Mouse (Mus musculus) forebrain, embryonic 11.5 days (tissue): Measurements from ENCODE around the gene Wsb1. TPM values are rescaled to one million over a fixed set of nuclear protein-coding genes. Genes with fewer than 3 reads are reported as not detected.

Experiments
- ATAC-seq: fragments of 200-750 bp; cut with Nextera tagmentation; replicated peaks from 2 replicates; pipeline ENCODE4 v1.8.0; 2017; ENCODE audit warnings: moderate TSS enrichment; ENCODE audit not compliant: low FRiP score
- DNase-seq: peaks from one replicate; pipeline ENCODE4 v3.0.0-alpha.2; 2017; ENCODE audit warnings: low spot score
- H3K27ac ChIP-seq: fragments of 300-500 bp; sonication (generic); 2 replicates; pipeline ENCODE4 v1.5.1; 2014; ENCODE audit warnings: low read depth, low read length
- H3K27me3 ChIP-seq: fragments of 300-500 bp; sonication (generic); 2 replicates; pipeline ENCODE4 v1.6.1; 2014; ENCODE audit warnings: mild to moderate bottlenecking, low read length, mixed read lengths; ENCODE audit not compliant: control insufficient read depth, insufficient read depth
- H3K36me3 ChIP-seq: fragments of 300-500 bp; sonication (generic); 2 replicates; pipeline ENCODE4 v1.6.1; 2014; ENCODE audit warnings: mild to moderate bottlenecking, low read length, moderate library complexity, mixed read lengths; ENCODE audit not compliant: control insufficient read depth, insufficient read depth
- H3K4me1 ChIP-seq: fragments of 300-500 bp; sonication (generic); replicated peaks from 2 replicates; pipeline ENCODE4 v1.6.1; 2014; ENCODE audit warnings: low read length, mixed read lengths; ENCODE audit not compliant: control insufficient read depth, insufficient read depth
- H3K4me2 ChIP-seq: fragments of 300-500 bp; sonication (generic); 2 replicates; pipeline ENCODE4 v1.6.1; 2014; ENCODE audit warnings: low read depth, mild to moderate bottlenecking, low read length, moderate library complexity, mixed read lengths; ENCODE audit not compliant: severe bottlenecking
- H3K4me3 ChIP-seq: fragments of 300-500 bp; sonication (generic); 2 replicates; pipeline ENCODE4 v1.5.1; 2014; ENCODE audit warnings: low read depth, low read length
- H3K9ac ChIP-seq: fragments of 300-500 bp; sonication (generic); 2 replicates; pipeline ENCODE4 v1.6.1; 2014; ENCODE audit warnings: low read length
- H3K9me3 ChIP-seq: fragments of 300-500 bp; sonication (generic); 2 replicates; pipeline ENCODE4 v1.6.1; 2016; ENCODE audit warnings: low read length, mixed read lengths; ENCODE audit not compliant: control insufficient read depth
- WGBS: fragments of 180-500 bp; shearing (Covaris S2); extraction: QIAGEN DNeasy Blood & Tissue Kit; methylation state at CpG from one replicate; pipeline ENCODE4 v1.1.7; 2014; 5-methylcytosine and 5-hydroxymethylcytosine counted together
- polyA plus RNA-seq: library from polyadenylated mRNA; unstranded; fragments of >200 nt; fragmentation: Nextera tagmentation; extraction: Ambion mirVana; gene quantifications from 2 replicates; pipeline ENCODE4 v1.2.1, GENCODE M21; 2014

Wsb1 gene
- polyA plus RNA-seq, 1 experiment from 2014 or later: 371 TPM

DNA sequence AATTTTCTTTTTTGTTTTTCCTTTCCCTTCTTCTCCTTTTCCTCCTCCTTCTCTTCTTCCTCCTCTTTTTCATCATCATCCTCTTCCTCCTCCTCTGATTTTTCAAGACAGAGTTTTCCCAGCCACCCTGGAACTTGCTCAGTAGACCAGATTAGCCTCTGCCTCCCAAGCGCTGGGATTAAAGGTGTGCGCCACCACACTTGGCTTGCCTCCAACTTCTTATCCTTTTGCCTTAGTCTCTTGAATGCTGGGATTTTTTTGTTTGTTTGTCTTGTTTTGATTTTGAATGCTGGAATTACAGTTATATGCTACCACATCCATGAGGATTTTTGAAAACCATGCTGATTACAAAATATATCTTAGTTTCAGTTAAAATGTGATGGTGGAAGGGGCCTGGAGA lies 26.4 kb downstream of the Wsb1 start:
- Histone ChIP-seq H3K9ac (no peak overlapping the region), H3K4me2 (no peak overlapping the region), H3K27ac (no peak overlapping the region), H3K4me3 (no peak overlapping the region), H3K9me3 (no peaks in the 10 kb centered on the region), H3K36me3 (no peaks in the 10 kb centered on the region), H3K4me1 (peaks cover 2% of the 10 kb centered on the region; the same call in 1 of the 2 replicates), H3K27me3 (no peaks in the 10 kb centered on the region)
- WGBS: 88% methylated on average over 2 of the region's 2 CpGs
- DNase-seq (no peak), ATAC-seq (no peak)

DNA sequence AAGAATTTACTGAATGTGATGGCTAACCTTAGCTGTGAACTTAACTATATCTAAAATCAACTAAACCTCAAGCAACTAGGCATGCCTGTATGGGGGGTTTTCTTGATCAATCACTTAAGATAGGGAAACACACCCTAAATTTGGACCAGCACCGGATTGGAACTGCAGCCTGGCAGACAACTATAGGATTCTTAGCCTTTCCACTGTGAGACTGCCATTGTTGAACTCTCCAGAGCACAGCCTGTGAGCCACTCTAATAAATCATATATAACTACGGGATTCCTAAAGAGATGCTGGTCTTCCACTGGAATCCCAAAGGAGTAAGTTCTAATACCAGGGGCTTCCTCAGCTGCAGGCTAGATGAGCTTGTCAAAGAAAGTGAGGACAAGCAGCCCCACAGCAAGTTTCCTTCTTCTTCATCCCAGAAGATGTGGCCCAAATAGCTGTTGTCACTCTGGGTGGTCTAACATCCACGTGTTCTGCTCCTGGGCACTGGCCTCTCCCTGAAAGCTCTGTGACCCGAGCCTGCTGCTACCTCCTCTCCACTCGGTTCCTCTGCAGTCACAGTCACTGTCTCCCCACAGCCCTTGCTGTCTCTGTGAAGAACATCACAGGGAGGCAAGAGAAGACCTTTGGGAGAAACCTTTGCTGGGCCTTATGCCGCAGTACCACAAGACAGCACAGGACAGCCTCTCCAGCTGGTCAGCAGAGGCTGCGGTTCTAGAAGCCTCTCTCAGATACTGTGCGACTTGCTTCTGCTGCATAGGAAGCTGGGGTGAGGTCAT lies 28.9 kb downstream of the Wsb1 start:
- 76% methylated on average over 8 of the region's 8 CpGs for WGBS

GRCm38 (mm10) chr11:79224562-79225280 lies 29.8 kb downstream of the Wsb1 start:
- peaks cover 2% of the 10 kb centered on the region; the same call in 1 of the 2 replicates for H3K4me1 ChIP-seq
- no peak overlapping the region; the same call in 1 of the 2 replicates for H3K9ac ChIP-seq
- ATAC-seq (no peak), DNase-seq (peak; percentile 93)
- WGBS: 43% methylated on average over 18 of the region's 18 CpGs
- no peaks in the 10 kb centered on the region for H3K27me3 ChIP-seq
- H3K27ac ChIP-seq: no peak overlapping the region
- H3K4me2 ChIP-seq: no peak overlapping the region
- H3K9me3 ChIP-seq: no peaks in the 10 kb centered on the region
- H3K4me3 ChIP-seq: no peak overlapping the region
- H3K36me3 ChIP-seq: no peaks in the 10 kb centered on the region

More for the DNA sequence above, 28.9 kb downstream of the Wsb1 start:
- ATAC-seq (no peak), DNase-seq (peak; percentile 47)
- no peaks in the 10 kb centered on the region for H3K9me3 ChIP-seq
- H3K4me2 ChIP-seq: no peak overlapping the region
- H3K9ac ChIP-seq: no peak overlapping the region
- no peak overlapping the region for H3K27ac ChIP-seq
- peaks cover 2% of the 10 kb centered on the region; the same call in 1 of the 2 replicates for H3K4me1 ChIP-seq
- no peaks in the 10 kb centered on the region for H3K27me3 ChIP-seq
- H3K36me3 ChIP-seq: no peaks in the 10 kb centered on the region
- no peak overlapping the region for H3K4me3 ChIP-seq

DNA sequence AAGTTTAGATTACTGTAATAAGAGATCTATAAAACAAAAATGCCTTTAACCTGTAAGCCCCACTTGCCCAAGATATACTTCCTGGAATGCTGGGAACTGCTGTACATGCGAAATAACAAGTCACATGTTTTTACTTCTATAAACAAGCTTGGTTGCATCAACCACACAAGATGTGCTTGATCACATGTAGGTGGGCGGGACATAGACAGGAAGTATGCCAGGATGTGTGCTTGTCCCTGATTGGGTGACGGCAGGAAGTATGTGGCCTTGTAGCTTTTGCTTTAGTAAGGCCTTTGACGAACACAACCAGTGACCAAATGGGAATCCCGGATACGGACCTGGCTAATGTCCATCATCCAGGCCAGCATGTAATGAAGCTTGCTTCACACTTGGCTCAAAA lies 31.1 kb downstream of the Wsb1 start:
- 91% methylated on average over 6 of the region's 6 CpGs for WGBS

GRCm38 (mm10) chr11:79222661-79223060 lies 31.8 kb downstream of the Wsb1 start:
- no peak overlapping the region for H3K27ac ChIP-seq
- H3K4me3 ChIP-seq: no peak overlapping the region
- H3K9ac ChIP-seq: no peak overlapping the region
- H3K4me2 ChIP-seq: no peak overlapping the region
- ATAC-seq (no peak), DNase-seq (peak; percentile 42)
- H3K36me3 ChIP-seq: no peaks in the 10 kb centered on the region
- no peaks in the 10 kb centered on the region for H3K9me3 ChIP-seq
- H3K27me3 ChIP-seq: no peaks in the 10 kb centered on the region
- H3K4me1 ChIP-seq: peaks cover 2% of the 10 kb centered on the region; the same call in 1 of the 2 replicates
- WGBS: 91% methylated on average over 6 of the region's 6 CpGs

More for the DNA sequence above, 31.1 kb downstream of the Wsb1 start:
- H3K9me3 ChIP-seq: no peaks in the 10 kb centered on the region
- ATAC-seq (no peak), DNase-seq (peak; percentile 45)
- no peaks in the 10 kb centered on the region for H3K36me3 ChIP-seq
- H3K9ac ChIP-seq: no peak overlapping the region
- H3K4me2 ChIP-seq: no peak overlapping the region
- H3K27ac ChIP-seq: no peak overlapping the region
- no peaks in the 10 kb centered on the region for H3K27me3 ChIP-seq
- no peak overlapping the region for H3K4me3 ChIP-seq
- H3K4me1 ChIP-seq: peaks cover 2% of the 10 kb centered on the region; the same call in 1 of the 2 replicates

GRCm38 (mm10) chr11:79221641-79222040 lies 32.8 kb downstream of the Wsb1 start:
- peaks cover 2% of the 10 kb centered on the region; the same call in 1 of the 2 replicates for H3K4me1 ChIP-seq
- 79% methylated on average over 5 of the region's 5 CpGs for WGBS
- ATAC-seq (no peak), DNase-seq (peak; percentile 13)
- H3K36me3 ChIP-seq: no peaks in the 10 kb centered on the region
- no peak overlapping the region for H3K9ac ChIP-seq
- H3K4me3 ChIP-seq: no peak overlapping the region
- no peak overlapping the region for H3K4me2 ChIP-seq
- no peak overlapping the region for H3K27ac ChIP-seq
- H3K9me3 ChIP-seq: no peaks in the 10 kb centered on the region
- no peaks in the 10 kb centered on the region for H3K27me3 ChIP-seq

DNA sequence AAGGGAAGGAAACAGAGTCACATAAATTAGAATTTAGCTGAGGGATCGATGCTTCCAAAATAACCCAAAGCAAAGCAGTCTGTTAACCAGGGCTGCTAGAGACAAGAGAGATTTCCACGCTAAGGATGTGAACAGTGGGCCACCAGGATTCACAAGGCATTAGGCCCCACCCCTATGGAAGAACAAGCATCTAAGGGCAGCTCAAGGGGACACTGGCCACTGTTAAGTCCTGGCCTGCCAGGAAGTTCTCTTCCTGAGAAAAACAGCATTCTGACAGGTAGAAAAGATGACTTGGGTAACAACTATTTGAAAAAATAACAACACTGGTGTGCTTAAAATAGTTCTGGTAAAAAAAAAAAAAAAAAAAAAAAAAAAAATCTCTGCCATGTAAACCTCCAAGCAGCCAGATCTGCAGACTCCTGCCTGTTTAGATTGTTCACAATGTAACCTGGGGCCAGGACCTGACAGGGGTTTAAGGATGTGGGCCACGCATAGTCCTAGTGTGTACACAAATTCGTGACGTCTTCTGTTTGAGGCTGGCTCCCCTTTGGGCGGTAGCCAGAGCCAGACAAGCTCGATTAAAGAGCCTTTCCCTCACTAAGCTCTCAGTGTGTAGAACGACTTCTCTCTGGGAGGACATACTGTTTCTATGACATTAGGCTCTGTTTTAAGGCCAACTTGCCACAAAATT lies 35.4 kb downstream of the Wsb1 start:
- H3K9ac ChIP-seq: no peak overlapping the region

DNA sequence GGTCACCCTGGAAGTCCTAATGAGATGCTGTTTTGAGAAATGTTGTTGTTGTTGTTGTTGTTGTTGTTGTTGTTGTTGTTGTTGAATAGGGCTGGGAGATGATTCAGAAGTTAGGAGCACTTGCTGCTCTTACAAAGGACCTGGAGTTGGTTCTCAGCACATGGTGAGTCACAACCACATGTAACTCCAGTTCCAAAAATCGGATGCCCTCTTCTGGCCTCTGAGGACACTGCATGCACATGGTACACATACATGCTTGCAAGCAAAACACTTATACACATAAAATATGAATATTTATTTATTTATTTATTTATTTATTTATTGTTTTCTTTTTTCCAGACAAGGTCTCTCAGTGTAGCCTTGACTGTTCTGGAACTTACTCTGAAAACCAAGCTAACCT lies 36.4 kb downstream of the Wsb1 start:
- H3K9me3 ChIP-seq: no peaks in the 10 kb centered on the region
- no peaks in the 10 kb centered on the region for H3K27me3 ChIP-seq
- no peak for DNase-seq
- 81% methylated on average over 1 of the region's 1 CpGs for WGBS
- H3K27ac ChIP-seq: no peak overlapping the region
- no peak for ATAC-seq
- H3K4me2 ChIP-seq: no peak overlapping the region
- H3K9ac ChIP-seq: no peak overlapping the region
- H3K36me3 ChIP-seq: no peaks in the 10 kb centered on the region
- H3K4me1 ChIP-seq: no peaks in the 10 kb centered on the region
- no peak overlapping the region for H3K4me3 ChIP-seq

More for the DNA sequence above, 35.4 kb downstream of the Wsb1 start:
- no peaks in the 10 kb centered on the region for H3K9me3 ChIP-seq
- WGBS: 91% methylated on average over 8 of the region's 8 CpGs
- no peaks in the 10 kb centered on the region for H3K36me3 ChIP-seq
- H3K27me3 ChIP-seq: no peaks in the 10 kb centered on the region
- no peak overlapping the region for H3K4me2 ChIP-seq
- ATAC-seq (no peak), DNase-seq (no peak)
- H3K4me3 ChIP-seq: no peak overlapping the region
- no peaks in the 10 kb centered on the region for H3K4me1 ChIP-seq
- H3K27ac ChIP-seq: no peak overlapping the region
